Mouse (Mus musculus): ENCODE measurements around the gene Igf2r. TPM values are rescaled to one million over a fixed set of nuclear protein-coding genes. Genes with fewer than 3 reads are reported as not detected.

Igf2r gene
- polyA plus RNA-seq, 1 experiment, result not detected

DNA sequence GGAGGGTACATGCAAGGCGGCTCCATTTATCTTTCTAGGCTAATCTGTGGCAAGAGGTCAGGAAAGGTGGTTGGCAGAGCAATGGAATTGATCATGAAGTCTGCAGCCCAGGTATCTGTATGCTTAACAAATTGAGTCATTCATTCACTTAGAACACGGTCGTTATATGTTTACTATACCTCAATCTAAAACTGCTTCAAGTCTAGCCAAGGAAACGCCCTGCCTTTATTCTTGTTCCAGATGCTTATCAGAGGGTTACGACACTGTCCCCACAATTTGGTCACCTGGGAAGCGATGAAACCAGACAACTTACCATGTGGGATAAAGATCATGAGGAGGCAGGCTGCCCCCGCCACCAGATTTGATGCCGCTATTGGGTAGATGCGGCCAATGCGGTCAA lies 110.2 kb downstream of the Igf2r start:
- H3K4me1 ChIP-seq (ENCODE audit: control insufficient read depth, insufficient read depth, low read length), result no peaks in the 10 kb centered on the region
- TF ChIP-seq POLR2A (IDR thresholded peaks at IDR 0.05; ENCODE audit: insufficient read depth, low read depth, low read length) (no peak), CTCF (IDR thresholded peaks at IDR 0.05; ENCODE audit: insufficient read depth, low read depth, low read length) (no peak)
- 95% methylated on average over 10 of the region's 10 CpGs for WGBS
- no peak overlapping the region for H3K4me3 ChIP-seq (ENCODE audit: insufficient read depth, low read depth, low read length)
- H3K27ac ChIP-seq (ENCODE audit: insufficient read depth, low read depth, low read length), result no peak overlapping the region

DNA sequence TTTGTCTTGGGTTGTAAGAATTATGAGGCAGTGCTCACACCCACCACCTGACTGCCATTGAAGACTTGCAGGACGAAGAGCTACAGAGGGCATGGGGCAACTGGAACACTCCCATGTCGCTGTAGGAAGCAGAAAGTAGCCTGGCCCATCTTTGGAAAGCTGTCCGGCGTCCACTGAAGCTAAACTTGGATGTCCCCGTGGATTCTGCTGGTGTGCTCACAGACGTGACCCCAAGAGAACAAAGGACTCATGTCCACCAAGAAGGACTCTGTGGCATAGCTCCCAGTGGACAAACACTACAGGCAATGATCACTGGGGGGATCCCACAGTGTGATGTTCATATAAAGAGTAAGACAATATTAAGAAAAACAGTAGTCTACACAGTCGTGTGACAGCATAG lies 110.7 kb downstream of the Igf2r start:
- Histone ChIP-seq H3K4me3 (ENCODE audit: insufficient read depth, low read depth, low read length) (no peak overlapping the region), H3K4me1 (ENCODE audit: control insufficient read depth, insufficient read depth, low read length) (no peaks in the 10 kb centered on the region), H3K27ac (ENCODE audit: insufficient read depth, low read depth, low read length) (no peak overlapping the region)
- WGBS, result 87% methylated on average over 7 of the region's 7 CpGs
- no peak for TF ChIP-seq CTCF (IDR thresholded peaks at IDR 0.05; ENCODE audit: insufficient read depth, low read depth, low read length)
- no peak for TF ChIP-seq POLR2A (IDR thresholded peaks at IDR 0.05; ENCODE audit: insufficient read depth, low read depth, low read length)

DNA sequence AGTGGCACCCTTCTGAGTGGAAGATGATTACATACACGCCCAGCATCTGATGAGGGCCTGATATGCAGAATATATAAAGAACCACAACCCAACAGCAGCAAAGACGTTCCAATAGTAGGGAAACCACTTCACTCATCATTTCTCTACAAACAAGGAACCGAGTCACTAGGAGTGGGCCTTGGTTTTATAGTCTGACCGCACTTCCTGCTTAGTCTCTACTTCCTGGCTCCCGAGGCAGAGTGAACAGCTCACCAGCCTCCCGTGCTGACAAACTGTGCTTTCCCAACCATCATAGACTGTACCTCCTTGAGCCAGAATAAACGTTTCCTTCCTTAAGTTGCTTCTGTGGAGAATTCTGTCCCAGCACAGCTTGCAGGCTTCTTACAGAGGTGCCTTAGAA lies 113.6 kb downstream of the Igf2r start:
- H3K4me1 ChIP-seq (ENCODE audit: control insufficient read depth, insufficient read depth, low read length), result no peaks in the 10 kb centered on the region
- WGBS, result 84% methylated on average over 7 of the region's 7 CpGs
- H3K4me3 ChIP-seq (ENCODE audit: insufficient read depth, low read depth, low read length), result no peak overlapping the region
- H3K27ac ChIP-seq (ENCODE audit: insufficient read depth, low read depth, low read length), result no peak overlapping the region
- TF ChIP-seq CTCF (IDR thresholded peaks at IDR 0.05; ENCODE audit: insufficient read depth, low read depth, low read length) (no peak), POLR2A (IDR thresholded peaks at IDR 0.05; ENCODE audit: insufficient read depth, low read depth, low read length) (no peak)

DNA sequence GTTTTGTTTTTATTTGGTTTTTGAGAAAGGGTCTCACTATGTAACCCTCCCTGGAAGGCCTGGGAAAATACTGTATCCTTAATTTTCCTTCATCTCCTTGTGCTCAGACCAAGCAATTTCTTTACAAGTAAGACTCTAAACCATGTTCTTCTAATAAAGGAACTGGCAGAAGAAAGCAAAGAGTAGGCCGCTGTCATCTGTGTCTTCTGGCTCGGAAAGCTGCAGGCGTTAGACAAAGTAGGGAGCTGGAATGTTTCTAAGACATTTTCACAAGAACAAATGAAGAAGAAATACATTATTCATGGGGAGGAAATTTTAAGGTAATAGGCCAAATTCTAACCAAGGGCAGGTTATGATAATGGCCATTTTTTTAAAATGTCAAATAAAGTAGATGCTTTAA lies 115.4 kb downstream of the Igf2r start:
- 62% methylated on average over 3 of the region's 3 CpGs for WGBS
- Histone ChIP-seq H3K4me3 (ENCODE audit: insufficient read depth, low read depth, low read length) (no peak overlapping the region), H3K4me1 (ENCODE audit: control insufficient read depth, insufficient read depth, low read length) (no peaks in the 10 kb centered on the region), H3K27ac (ENCODE audit: insufficient read depth, low read depth, low read length) (no peak overlapping the region)
- TF ChIP-seq CTCF (IDR thresholded peaks at IDR 0.05; ENCODE audit: insufficient read depth, low read depth, low read length) (no peak), POLR2A (IDR thresholded peaks at IDR 0.05; ENCODE audit: insufficient read depth, low read depth, low read length) (no peak)

DNA sequence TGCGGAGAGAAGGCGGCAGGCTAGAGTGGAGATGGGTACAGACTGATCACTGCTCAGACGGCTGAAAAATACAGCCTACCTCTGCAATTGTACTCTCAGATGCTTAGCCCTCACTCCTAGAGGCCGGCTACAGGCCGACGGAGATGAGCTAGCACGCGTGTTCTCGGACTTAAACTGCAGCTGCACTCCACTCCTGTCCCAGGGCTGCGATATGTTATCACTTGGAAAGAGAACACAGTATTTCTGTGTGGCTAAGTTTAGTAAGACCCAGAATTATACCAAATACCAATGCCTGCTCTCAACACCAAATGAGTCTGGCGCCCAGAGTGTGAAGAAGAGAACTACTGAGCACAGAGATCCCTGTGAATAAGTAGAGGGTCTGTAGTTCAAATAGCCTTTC lies 116.9 kb downstream of the Igf2r start:
- Histone ChIP-seq H3K4me3 (ENCODE audit: insufficient read depth, low read depth, low read length) (no peak overlapping the region), H3K27ac (ENCODE audit: insufficient read depth, low read depth, low read length) (no peak overlapping the region), H3K4me1 (ENCODE audit: control insufficient read depth, insufficient read depth, low read length) (no peaks in the 10 kb centered on the region)
- TF ChIP-seq POLR2A (IDR thresholded peaks at IDR 0.05; ENCODE audit: insufficient read depth, low read depth, low read length) (no peak), CTCF (IDR thresholded peaks at IDR 0.05; ENCODE audit: insufficient read depth, low read depth, low read length) (no peak)
- WGBS, result 77% methylated on average over 11 of the region's 11 CpGs

DNA sequence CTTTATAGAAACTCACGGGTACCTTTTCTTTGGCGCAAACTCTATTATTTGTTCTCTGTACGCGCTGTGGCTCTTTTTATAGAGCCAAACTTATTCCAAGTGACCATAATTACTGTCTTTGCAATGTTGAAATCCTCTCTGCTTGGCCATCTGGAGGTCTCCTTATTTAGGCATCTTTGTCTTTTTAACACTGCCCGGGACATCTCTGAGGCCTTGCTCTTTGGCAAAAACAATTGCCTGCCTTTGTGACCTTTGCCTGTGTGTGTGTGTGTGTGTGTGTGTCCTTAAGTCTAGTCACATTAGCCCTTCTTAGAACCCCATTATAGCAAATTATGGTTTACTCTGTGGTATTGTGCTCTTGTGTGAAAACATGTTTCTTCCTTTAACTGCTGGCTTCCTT lies 124.0 kb downstream of the Igf2r start:
- H3K4me1 ChIP-seq (ENCODE audit: control insufficient read depth, insufficient read depth, low read length), result no peaks in the 10 kb centered on the region
- TF ChIP-seq CTCF (IDR thresholded peaks at IDR 0.05; ENCODE audit: insufficient read depth, low read depth, low read length) (no peak), POLR2A (IDR thresholded peaks at IDR 0.05; ENCODE audit: insufficient read depth, low read depth, low read length) (no peak)
- 54% methylated on average over 5 of the region's 5 CpGs for WGBS
- no peak overlapping the region for H3K4me3 ChIP-seq (ENCODE audit: insufficient read depth, low read depth, low read length)
- no peak overlapping the region for H3K27ac ChIP-seq (ENCODE audit: insufficient read depth, low read depth, low read length)

DNA sequence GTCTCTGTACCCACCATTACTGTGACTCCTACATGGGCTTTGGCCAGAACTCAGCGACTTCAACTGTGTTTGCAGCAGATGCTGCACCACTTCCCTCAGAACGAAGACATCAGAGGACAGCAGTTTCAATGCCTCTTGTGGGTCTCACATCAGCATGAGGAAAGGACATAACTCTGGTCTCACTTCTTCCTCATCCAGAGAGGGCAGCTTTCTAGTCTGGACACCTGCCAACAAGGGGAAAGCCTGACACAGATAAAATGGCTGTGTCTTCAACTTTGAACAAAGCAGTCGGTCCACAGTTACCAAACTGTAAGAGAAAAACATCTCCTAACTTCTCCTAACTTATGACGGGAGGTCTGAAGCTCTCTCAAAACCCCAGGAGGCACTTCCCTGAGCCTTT lies 128.4 kb downstream of the Igf2r start:
- 87% methylated on average over 4 of the region's 4 CpGs for WGBS
- no peak for TF ChIP-seq CTCF (IDR thresholded peaks at IDR 0.05; ENCODE audit: insufficient read depth, low read depth, low read length)
- TF ChIP-seq POLR2A (IDR thresholded peaks at IDR 0.05; ENCODE audit: insufficient read depth, low read depth, low read length), result no peak
- Histone ChIP-seq H3K4me1 (ENCODE audit: control insufficient read depth, insufficient read depth, low read length) (no peaks in the 10 kb centered on the region), H3K4me3 (ENCODE audit: insufficient read depth, low read depth, low read length) (no peak overlapping the region), H3K27ac (ENCODE audit: insufficient read depth, low read depth, low read length) (no peak overlapping the region)

DNA sequence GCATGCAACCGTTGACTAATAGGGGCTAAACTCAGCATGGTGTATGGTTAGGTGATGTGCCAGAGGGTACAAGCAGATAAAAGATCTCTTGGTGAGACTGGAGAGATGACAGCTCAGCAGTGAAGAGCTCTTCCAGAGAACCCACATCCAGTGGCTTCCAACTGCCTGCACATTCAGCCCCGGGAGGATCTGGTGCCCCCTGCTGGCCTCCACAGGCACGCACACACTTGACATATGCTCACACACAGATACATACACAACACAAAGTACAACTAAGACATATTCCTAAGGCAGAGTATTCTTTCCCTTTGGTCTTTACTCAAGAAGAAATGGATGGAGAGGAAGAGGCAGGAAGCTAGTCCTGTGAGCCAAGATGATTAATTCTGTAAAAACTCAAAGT lies 129.9 kb downstream of the Igf2r start:
- TF ChIP-seq CTCF (IDR thresholded peaks at IDR 0.05; ENCODE audit: insufficient read depth, low read depth, low read length) (no peak), POLR2A (IDR thresholded peaks at IDR 0.05; ENCODE audit: insufficient read depth, low read depth, low read length) (no peak)
- 90% methylated on average over 3 of the region's 3 CpGs for WGBS
- no peak overlapping the region for H3K4me3 ChIP-seq (ENCODE audit: insufficient read depth, low read depth, low read length)
- H3K27ac ChIP-seq (ENCODE audit: insufficient read depth, low read depth, low read length), result no peak overlapping the region
- no peaks in the 10 kb centered on the region for H3K4me1 ChIP-seq (ENCODE audit: control insufficient read depth, insufficient read depth, low read length)

DNA sequence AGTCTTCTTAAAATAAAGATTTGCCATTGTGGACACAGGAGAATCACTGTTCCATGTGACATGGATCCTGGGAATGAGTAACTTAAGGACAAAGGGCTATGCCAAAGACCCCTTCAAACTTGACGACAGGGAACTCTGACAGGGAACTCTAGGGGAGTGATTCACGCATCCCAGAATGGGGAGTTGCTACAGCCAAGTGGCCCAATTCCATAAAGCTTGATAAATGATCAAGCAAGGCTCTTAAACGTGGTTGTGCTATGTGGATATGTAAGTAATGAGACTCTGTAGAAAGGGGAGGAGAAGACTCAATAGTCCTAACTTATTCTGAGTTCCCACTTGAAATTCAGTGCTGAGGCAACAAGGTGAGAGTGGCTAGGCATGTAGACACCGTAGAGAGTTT lies 134.7 kb downstream of the Igf2r start:
- Histone ChIP-seq H3K4me1 (ENCODE audit: control insufficient read depth, insufficient read depth, low read length) (no peaks in the 10 kb centered on the region), H3K4me3 (ENCODE audit: insufficient read depth, low read depth, low read length) (no peak overlapping the region), H3K27ac (ENCODE audit: insufficient read depth, low read depth, low read length) (no peak overlapping the region)
- WGBS, result 54% methylated on average over 4 of the region's 4 CpGs
- TF ChIP-seq CTCF (IDR thresholded peaks at IDR 0.05; ENCODE audit: insufficient read depth, low read depth, low read length) (no peak), POLR2A (IDR thresholded peaks at IDR 0.05; ENCODE audit: insufficient read depth, low read depth, low read length) (no peak)

Other genes with a start within 250 kb of the Igf2r start
- not detected in 2 replicates for gene Slc22a2, start 185.5 kb downstream of the Igf2r start, polyA plus RNA-seq (2012; ENCODE audit: insufficient read depth, insufficient read length, low replicate concordance, missing spikeins)
- not detected in 2 replicates for gene Slc22a1, start 93.8 kb downstream of the Igf2r start, polyA plus RNA-seq (2012; ENCODE audit: insufficient read depth, insufficient read length, low replicate concordance, missing spikeins)
- gene Mas1, start 98.5 kb upstream of the Igf2r start, polyA plus RNA-seq (2012; ENCODE audit: insufficient read depth, insufficient read length, low replicate concordance, missing spikeins), result not detected in 2 replicates
- gene Mrgprh, start 106.4 kb upstream of the Igf2r start, polyA plus RNA-seq (2012; ENCODE audit: insufficient read depth, insufficient read length, low replicate concordance, missing spikeins), result not detected in 2 replicates
- gene Pnldc1, start 140.6 kb upstream of the Igf2r start, polyA plus RNA-seq (2012; ENCODE audit: insufficient read depth, insufficient read length, low replicate concordance, missing spikeins), result not detected in 2 replicates
- gene Tcp1, start 146.0 kb upstream of the Igf2r start, polyA plus RNA-seq (2012; ENCODE audit: insufficient read depth, insufficient read length, low replicate concordance, missing spikeins), result 471 TPM in 1 of 2 replicates, not detected in the other
- gene Mrpl18, start 146.7 kb upstream of the Igf2r start, polyA plus RNA-seq (2012; ENCODE audit: insufficient read depth, insufficient read length, low replicate concordance, missing spikeins), result not detected in 2 replicates
- gene Acat3, start 170.9 kb upstream of the Igf2r start, polyA plus RNA-seq (2012; ENCODE audit: insufficient read depth, insufficient read length, low replicate concordance, missing spikeins), result not detected in 2 replicates
- not detected in 2 replicates for gene Acat2, start 191.1 kb upstream of the Igf2r start, polyA plus RNA-seq (2012; ENCODE audit: insufficient read depth, insufficient read length, low replicate concordance, missing spikeins)
- not detected in 2 replicates for gene Wtap, start 224.5 kb upstream of the Igf2r start, polyA plus RNA-seq (2012; ENCODE audit: insufficient read depth, insufficient read length, low replicate concordance, missing spikeins)
- gene Sod2, start 237.2 kb upstream of the Igf2r start, polyA plus RNA-seq (2012; ENCODE audit: insufficient read depth, insufficient read length, low replicate concordance, missing spikeins), result 78.0 TPM in 1 of 2 replicates, not detected in the other

Measured in olfactory bulb, adult 2 months (tissue).